Mouse (Mus musculus): ENCODE data around the gene Nek4. TPM values are rescaled to one million over a fixed set of nuclear protein-coding genes. Genes with fewer than 3 reads are reported as not detected.
A peak's percentile ranks its signal among the peaks of the same experiment; 100 is the strongest.

Nek4 gene
- polyA plus RNA-seq, 1 experiment from 2014 or later, result 8.7 TPM

GRCm38 (mm10) chr14:30944745-30945144 is 6.4 kb upstream of the Nek4 start:
- Histone ChIP-seq H3K27me3 (ENCODE audit: insufficient read depth, low read length) (no peaks in the 10 kb centered on the region), H3K4me3 (replicated peaks; ENCODE audit: low read depth, low read length) (no peak overlapping the region), H3K9me3 (replicated peaks; ENCODE audit: low read length) (no peaks in the 10 kb centered on the region), H3K4me2 (ENCODE audit: low read length) (no peak overlapping the region), H3K36me3 (ENCODE audit: insufficient read depth, low read length) (no peaks in the 10 kb centered on the region), H3K27ac (no peak overlapping the region), H3K9ac (ENCODE audit: low read depth, low read length) (no peak overlapping the region), H3K4me1 (replicated peaks; ENCODE audit: insufficient read depth, low read length) (no peaks in the 10 kb centered on the region)
- ATAC-seq (replicated peaks; ENCODE audit: low FRiP score, low read depth) (no peak), DNase-seq (ENCODE audit: low spot score) (no peak)
- WGBS, result 73% methylated on average over 2 of the region's 2 CpGs
- TF ChIP-seq CTCF (IDR thresholded peaks at IDR 0.05; ENCODE audit: low read depth), result no peak

- ATAC-seq (replicated peaks; ENCODE audit: low FRiP score, low read depth), result no peak
- TF ChIP-seq CTCF (IDR thresholded peaks at IDR 0.05; ENCODE audit: low read depth), result no peak
- H3K36me3 ChIP-seq (ENCODE audit: insufficient read depth, low read length), result no peaks in the 10 kb centered on the region
- no peak overlapping the region for H3K27ac ChIP-seq
- H3K4me1 ChIP-seq (replicated peaks; ENCODE audit: insufficient read depth, low read length), result peaks cover 7% of the 10 kb centered on the region; the same call in 1 of the 2 replicates
- H3K9ac ChIP-seq (ENCODE audit: low read depth, low read length), result no peak overlapping the region
- no peak for DNase-seq (ENCODE audit: low spot score)
- H3K9me3 ChIP-seq (replicated peaks; ENCODE audit: low read length), result no peaks in the 10 kb centered on the region
- 93% methylated on average over 10 of the region's 10 CpGs for WGBS
- H3K27me3 ChIP-seq (ENCODE audit: insufficient read depth, low read length), result no peaks in the 10 kb centered on the region
- H3K4me3 ChIP-seq (replicated peaks; ENCODE audit: low read depth, low read length), result no peak overlapping the region
- no peak overlapping the region for H3K4me2 ChIP-seq (ENCODE audit: low read length)
Observed at GRCm38 (mm10) chr14:30949986-30950385, 1.2 kb upstream of the Nek4 start.

- Histone ChIP-seq H3K4me3 (replicated peaks; ENCODE audit: low read depth, low read length) (no peak overlapping the region), H3K36me3 (ENCODE audit: insufficient read depth, low read length) (peaks cover 6% of the 10 kb centered on the region; the same call in 1 of the 2 replicates), H3K4me2 (ENCODE audit: low read length) (no peak overlapping the region), H3K9ac (ENCODE audit: low read depth, low read length) (no peak overlapping the region), H3K27me3 (ENCODE audit: insufficient read depth, low read length) (no peaks in the 10 kb centered on the region), H3K4me1 (replicated peaks; ENCODE audit: insufficient read depth, low read length) (no peaks in the 10 kb centered on the region), H3K9me3 (replicated peaks; ENCODE audit: low read length) (no peaks in the 10 kb centered on the region), H3K27ac (no peak overlapping the region)
- 77% methylated on average over 2 of the region's 2 CpGs for WGBS
- TF ChIP-seq CTCF (IDR thresholded peaks at IDR 0.05; ENCODE audit: low read depth), result no peak
- no peak for ATAC-seq (replicated peaks; ENCODE audit: low FRiP score, low read depth)
- DNase-seq (ENCODE audit: low spot score), result no peak
Observed at GRCm38 (mm10) chr14:30958517-30958916, 7.3 kb downstream of the Nek4 start.

GRCm38 (mm10) chr14:30959031-30959430 is 7.9 kb downstream of the Nek4 start:
- no peak overlapping the region for H3K27ac ChIP-seq
- H3K4me1 ChIP-seq (replicated peaks; ENCODE audit: insufficient read depth, low read length), result no peaks in the 10 kb centered on the region
- 88% methylated on average over 4 of the region's 4 CpGs for WGBS
- H3K4me3 ChIP-seq (replicated peaks; ENCODE audit: low read depth, low read length), result no peak overlapping the region
- no peak for TF ChIP-seq CTCF (IDR thresholded peaks at IDR 0.05; ENCODE audit: low read depth)
- H3K27me3 ChIP-seq (ENCODE audit: insufficient read depth, low read length), result no peaks in the 10 kb centered on the region
- no peak for ATAC-seq (replicated peaks; ENCODE audit: low FRiP score, low read depth)
- H3K4me2 ChIP-seq (ENCODE audit: low read length), result no peak overlapping the region
- H3K9me3 ChIP-seq (replicated peaks; ENCODE audit: low read length), result no peaks in the 10 kb centered on the region
- H3K9ac ChIP-seq (ENCODE audit: low read depth, low read length), result no peak overlapping the region
- no peak for DNase-seq (ENCODE audit: low spot score)
- peaks cover 6% of the 10 kb centered on the region; the same call in 1 of the 2 replicates for H3K36me3 ChIP-seq (ENCODE audit: insufficient read depth, low read length)

GRCm38 (mm10) chr14:30960366-30960765 is 9.2 kb downstream of the Nek4 start:
- H3K4me3 ChIP-seq (replicated peaks; ENCODE audit: low read depth, low read length), result no peak overlapping the region
- no peaks in the 10 kb centered on the region for H3K9me3 ChIP-seq (replicated peaks; ENCODE audit: low read length)
- no peak overlapping the region for H3K27ac ChIP-seq
- DNase-seq (ENCODE audit: low spot score), result no peak
- H3K4me2 ChIP-seq (ENCODE audit: low read length), result no peak overlapping the region
- TF ChIP-seq CTCF (IDR thresholded peaks at IDR 0.05; ENCODE audit: low read depth), result no peak
- WGBS, result 71% methylated on average over 1 of the region's 1 CpGs
- no peaks in the 10 kb centered on the region for H3K4me1 ChIP-seq (replicated peaks; ENCODE audit: insufficient read depth, low read length)
- H3K27me3 ChIP-seq (ENCODE audit: insufficient read depth, low read length), result no peaks in the 10 kb centered on the region
- peaks cover 6% of the 10 kb centered on the region; the same call in 1 of the 2 replicates for H3K36me3 ChIP-seq (ENCODE audit: insufficient read depth, low read length)
- no peak overlapping the region for H3K9ac ChIP-seq (ENCODE audit: low read depth, low read length)
- ATAC-seq (replicated peaks; ENCODE audit: low FRiP score, low read depth), result no peak

- WGBS, result 56% methylated on average over 6 of the region's 6 CpGs
- no peak for TF ChIP-seq CTCF (IDR thresholded peaks at IDR 0.05; ENCODE audit: low read depth)
- Histone ChIP-seq H3K4me3 (replicated peaks; ENCODE audit: low read depth, low read length) (no peak overlapping the region), H3K9ac (ENCODE audit: low read depth, low read length) (no peak overlapping the region), H3K9me3 (replicated peaks; ENCODE audit: low read length) (no peaks in the 10 kb centered on the region), H3K27ac (peak overlapping the region; percentile 3; the same call in 1 of the 2 replicates), H3K27me3 (ENCODE audit: insufficient read depth, low read length) (no peaks in the 10 kb centered on the region), H3K36me3 (ENCODE audit: insufficient read depth, low read length) (peaks cover 12% of the 10 kb centered on the region), H3K4me2 (ENCODE audit: low read length) (no peak overlapping the region), H3K4me1 (replicated peaks; ENCODE audit: insufficient read depth, low read length) (no peaks in the 10 kb centered on the region)
- ATAC-seq (replicated peaks; ENCODE audit: low FRiP score, low read depth) (no peak), DNase-seq (ENCODE audit: low spot score) (peak; percentile 42)
Observed at GRCm38 (mm10) chr14:30974204-30974603, 23.0 kb downstream of the Nek4 start.

GRCm38 (mm10) chr14:30976222-30976621 is 25.0 kb downstream of the Nek4 start:
- DNase-seq (ENCODE audit: low spot score), result peak; percentile 2
- WGBS, result 82% methylated on average over 3 of the region's 3 CpGs

More at GRCm38 (mm10) chr14:30976222-30976621, 25.0 kb downstream of the Nek4 start:
- Histone ChIP-seq H3K9ac (ENCODE audit: low read depth, low read length) (no peak overlapping the region), H3K27me3 (ENCODE audit: insufficient read depth, low read length) (no peaks in the 10 kb centered on the region), H3K36me3 (ENCODE audit: insufficient read depth, low read length) (peaks cover 6% of the 10 kb centered on the region; the same call in 1 of the 2 replicates), H3K9me3 (replicated peaks; ENCODE audit: low read length) (no peaks in the 10 kb centered on the region), H3K4me3 (replicated peaks; ENCODE audit: low read depth, low read length) (no peak overlapping the region), H3K27ac (no peak overlapping the region), H3K4me2 (ENCODE audit: low read length) (no peak overlapping the region), H3K4me1 (replicated peaks; ENCODE audit: insufficient read depth, low read length) (no peaks in the 10 kb centered on the region)
- no peak for TF ChIP-seq CTCF (IDR thresholded peaks at IDR 0.05; ENCODE audit: low read depth)
- no peak for ATAC-seq (replicated peaks; ENCODE audit: low FRiP score, low read depth)
